Mouse (Mus musculus): ENCODE results near the gene Chil1. TPM values are rescaled to one million over a fixed set of nuclear protein-coding genes. Genes with fewer than 3 reads are reported as not detected.

Chil1 gene
- polyA plus RNA-seq, 1 experiment from 2014 or later, result 2.9 TPM

DNA sequence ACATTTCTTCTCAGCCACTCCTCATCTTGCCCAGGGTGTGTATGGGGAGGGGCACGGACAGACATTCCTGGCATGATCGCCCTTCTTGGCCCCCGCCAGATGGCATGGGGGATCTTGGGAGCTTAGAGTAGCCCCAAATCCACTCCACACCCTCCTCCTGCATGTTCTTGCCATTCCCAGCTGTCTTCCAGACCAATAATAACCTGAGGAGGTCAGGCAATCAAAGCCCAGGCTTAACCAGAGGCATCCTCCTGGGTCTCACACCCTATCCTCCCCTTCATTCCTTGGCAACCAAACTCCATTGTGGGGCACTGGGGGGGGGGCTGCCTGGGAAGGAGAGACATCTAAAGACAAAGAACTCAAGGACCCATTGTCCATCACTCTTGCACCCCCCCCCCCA is 21.6 kb upstream of the Chil1 start:
- WGBS, result 84% methylated on average over 3 of the region's 3 CpGs
- Histone ChIP-seq H3K9ac (replicated peaks) (no peak overlapping the region), H3K36me3 (no peaks in the 10 kb centered on the region), H3K27me3 (peaks cover 16% of the 10 kb centered on the region; the same call in 1 of the 2 replicates), H3K4me1 (no peaks in the 10 kb centered on the region), H3K4me3 (no peak overlapping the region), H3K9me3 (no peaks in the 10 kb centered on the region), H3K27ac (replicated peaks) (no peak overlapping the region), H3K4me2 (replicated peaks) (no peak overlapping the region)
- no peak for ATAC-seq (ENCODE audit: low FRiP score, low read depth)

DNA sequence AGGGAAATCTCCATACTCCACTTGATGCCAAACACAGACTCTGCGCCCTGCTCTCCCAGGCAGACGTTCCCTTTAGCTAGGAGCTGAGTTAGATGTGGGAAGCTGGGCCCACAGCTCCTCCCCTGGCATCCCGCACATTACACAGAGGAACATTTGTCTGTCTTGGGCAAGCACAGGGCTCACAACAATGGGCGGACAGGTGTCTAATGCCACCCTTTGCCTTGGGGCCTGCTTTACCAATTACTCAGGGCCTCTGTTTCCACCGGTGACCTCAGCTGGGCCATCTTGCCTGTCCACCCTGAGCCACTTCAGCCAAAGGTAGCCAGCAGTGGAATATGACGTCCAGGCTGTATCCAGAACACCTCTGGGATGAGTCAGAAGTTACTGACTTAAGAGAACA is 20.6 kb upstream of the Chil1 start:
- H3K9me3 ChIP-seq, result no peaks in the 10 kb centered on the region; the same call in 1 of the 2 replicates
- 69% methylated on average over 6 of the region's 6 CpGs for WGBS

GRCm38 (mm10) chr1:134162510-134163225 is 19.3 kb upstream of the Chil1 start:
- peaks cover 16% of the 10 kb centered on the region; the same call in 1 of the 2 replicates for H3K27me3 ChIP-seq
- H3K4me1 ChIP-seq, result no peaks in the 10 kb centered on the region
- no peak overlapping the region for H3K4me2 ChIP-seq (replicated peaks)
- no peaks in the 10 kb centered on the region for H3K36me3 ChIP-seq
- H3K9me3 ChIP-seq, result no peaks in the 10 kb centered on the region; the same call in 1 of the 2 replicates
- no peak for ATAC-seq (ENCODE audit: low FRiP score, low read depth)
- H3K27ac ChIP-seq (replicated peaks), result no peak overlapping the region
- WGBS, result 88% methylated on average over 6 of the region's 6 CpGs
- H3K4me3 ChIP-seq, result no peak overlapping the region
- H3K9ac ChIP-seq (replicated peaks), result no peak overlapping the region

More for the DNA sequence above, 20.6 kb upstream of the Chil1 start:
- Histone ChIP-seq H3K4me3 (no peak overlapping the region), H3K4me2 (replicated peaks) (no peak overlapping the region), H3K36me3 (no peaks in the 10 kb centered on the region), H3K27me3 (peaks cover 16% of the 10 kb centered on the region; the same call in 1 of the 2 replicates), H3K4me1 (no peaks in the 10 kb centered on the region), H3K27ac (replicated peaks) (no peak overlapping the region), H3K9ac (replicated peaks) (no peak overlapping the region)
- ATAC-seq (ENCODE audit: low FRiP score, low read depth), result no peak

DNA sequence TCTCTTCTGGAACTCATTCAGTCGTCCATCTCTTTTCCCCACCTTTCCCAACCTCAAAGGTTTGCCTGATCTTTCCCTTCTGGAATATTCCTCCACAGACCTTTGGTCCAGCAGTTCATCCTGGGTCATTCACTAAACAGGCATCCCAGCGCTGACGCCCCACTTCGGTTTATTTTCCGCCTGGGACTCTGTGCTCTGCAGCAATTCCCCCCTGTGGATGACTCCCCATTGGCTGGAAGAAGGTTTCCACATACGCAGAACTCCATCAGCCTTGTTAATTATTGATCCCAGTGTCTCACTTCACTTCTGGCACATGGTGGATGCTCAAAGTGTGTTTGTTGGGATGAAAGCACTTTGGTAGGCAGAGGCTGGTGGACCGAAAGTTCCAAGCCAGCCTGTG is 18.5 kb upstream of the Chil1 start:
- Histone ChIP-seq H3K4me3 (no peak overlapping the region), H3K27me3 (peaks cover 16% of the 10 kb centered on the region; the same call in 1 of the 2 replicates), H3K4me2 (replicated peaks) (no peak overlapping the region), H3K36me3 (no peaks in the 10 kb centered on the region), H3K4me1 (no peaks in the 10 kb centered on the region), H3K9me3 (no peaks in the 10 kb centered on the region; the same call in 1 of the 2 replicates), H3K9ac (replicated peaks) (no peak overlapping the region), H3K27ac (replicated peaks) (no peak overlapping the region)
- 87% methylated on average over 7 of the region's 7 CpGs for WGBS
- ATAC-seq (ENCODE audit: low FRiP score, low read depth), result no peak

- H3K36me3 ChIP-seq, result no peaks in the 10 kb centered on the region
- H3K27ac ChIP-seq (replicated peaks), result no peak overlapping the region
- H3K4me2 ChIP-seq (replicated peaks), result no peak overlapping the region
- peaks cover 12% of the 10 kb centered on the region; the same call in 1 of the 2 replicates for H3K27me3 ChIP-seq
- H3K4me1 ChIP-seq, result no peaks in the 10 kb centered on the region
- 57% methylated on average over 4 of the region's 4 CpGs for WGBS
- ATAC-seq (ENCODE audit: low FRiP score, low read depth), result no peak
- no peaks in the 10 kb centered on the region; the same call in 1 of the 2 replicates for H3K9me3 ChIP-seq
- no peak overlapping the region for H3K9ac ChIP-seq (replicated peaks)
- no peak overlapping the region for H3K4me3 ChIP-seq
Observed at GRCm38 (mm10) chr1:134164454-134164853, 17.5 kb upstream of the Chil1 start.

DNA sequence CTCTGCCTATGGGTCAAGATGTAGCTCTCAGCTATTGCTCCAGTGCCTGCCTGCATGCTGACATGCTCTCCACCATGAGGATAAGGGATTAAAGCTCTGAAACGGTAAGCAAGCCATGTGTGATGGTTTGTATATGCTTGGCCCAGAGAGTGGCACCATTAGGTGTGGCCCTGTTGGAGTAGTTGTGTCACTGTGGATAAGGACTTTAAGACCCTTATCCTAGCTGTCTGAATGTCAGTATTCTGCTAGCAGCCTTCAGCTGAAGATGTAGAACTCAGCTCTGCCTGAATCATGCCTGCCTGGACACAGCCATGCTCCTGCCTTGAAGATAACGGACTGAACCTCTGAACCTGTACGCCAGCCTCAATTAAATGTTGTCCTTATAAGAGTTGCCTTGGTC is 15.4 kb upstream of the Chil1 start:
- Histone ChIP-seq H3K27me3 (no peaks in the 10 kb centered on the region), H3K4me2 (replicated peaks) (no peak overlapping the region), H3K4me3 (no peak overlapping the region), H3K27ac (replicated peaks) (no peak overlapping the region), H3K36me3 (no peaks in the 10 kb centered on the region), H3K4me1 (no peaks in the 10 kb centered on the region), H3K9me3 (no peaks in the 10 kb centered on the region; the same call in 1 of the 2 replicates), H3K9ac (replicated peaks) (no peak overlapping the region)
- WGBS, result 91% methylated on average over 3 of the region's 3 CpGs
- ATAC-seq (ENCODE audit: low FRiP score, low read depth), result no peak

DNA sequence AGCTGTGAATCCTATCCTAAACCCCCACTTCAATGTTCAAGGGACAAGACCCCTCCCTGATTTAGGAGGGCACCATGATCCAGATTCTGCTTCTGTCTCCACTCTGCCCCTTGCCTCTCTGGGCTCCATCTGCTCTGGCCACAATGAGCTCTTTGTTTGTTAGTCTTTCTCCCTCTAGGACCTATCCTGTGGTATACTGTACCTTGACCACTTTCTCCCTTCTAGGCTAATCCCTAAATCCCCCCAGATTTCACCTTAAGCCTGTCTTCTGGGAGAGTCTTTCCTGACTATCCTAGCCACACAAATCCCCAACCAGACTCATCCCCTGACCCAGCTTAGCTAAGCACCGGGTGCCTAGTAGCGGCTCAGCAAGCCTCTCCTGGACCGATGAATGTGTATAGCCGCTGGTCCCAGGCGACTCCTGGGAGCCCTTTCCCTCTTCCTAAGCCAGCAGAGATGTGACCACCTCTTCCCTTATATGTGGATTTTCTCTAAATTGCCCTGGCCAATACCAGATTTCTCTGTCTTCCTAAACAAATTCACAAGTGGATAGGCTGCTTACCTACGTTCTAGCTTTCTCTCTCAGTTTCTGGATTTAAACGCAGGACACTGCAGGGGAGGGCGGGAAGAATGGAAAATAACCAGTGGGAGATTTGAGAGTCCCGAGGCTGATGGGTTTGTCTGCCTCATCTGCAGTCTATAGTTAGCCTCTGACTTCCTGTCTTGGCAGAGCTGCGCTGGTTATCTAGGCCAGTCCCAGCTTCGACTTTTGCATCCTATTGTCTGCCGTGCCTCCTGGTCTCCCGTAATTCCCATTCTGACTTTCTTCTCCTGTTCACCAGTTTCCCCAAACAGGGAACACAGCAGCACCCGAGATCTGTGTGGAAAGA is 14.3 kb upstream of the Chil1 start:
- no peak for ATAC-seq (ENCODE audit: low FRiP score, low read depth)
- no peak overlapping the region for H3K4me2 ChIP-seq (replicated peaks)
- no peaks in the 10 kb centered on the region for H3K27me3 ChIP-seq
- H3K9ac ChIP-seq (replicated peaks), result no peak overlapping the region
- 47% methylated on average over 14 of the region's 14 CpGs for WGBS
- no peaks in the 10 kb centered on the region for H3K4me1 ChIP-seq
- no peak overlapping the region for H3K4me3 ChIP-seq
- H3K9me3 ChIP-seq, result no peaks in the 10 kb centered on the region; the same call in 1 of the 2 replicates
- H3K36me3 ChIP-seq, result no peaks in the 10 kb centered on the region
- no peak overlapping the region for H3K27ac ChIP-seq (replicated peaks)

GRCm38 (mm10) chr1:134168567-134168966 is 13.4 kb upstream of the Chil1 start:
- H3K9ac ChIP-seq (replicated peaks), result no peak overlapping the region
- 84% methylated on average over 3 of the region's 3 CpGs for WGBS
- H3K9me3 ChIP-seq, result no peaks in the 10 kb centered on the region; the same call in 1 of the 2 replicates
- no peak for ATAC-seq (ENCODE audit: low FRiP score, low read depth)
- H3K27me3 ChIP-seq, result no peaks in the 10 kb centered on the region
- H3K4me2 ChIP-seq (replicated peaks), result no peak overlapping the region
- H3K27ac ChIP-seq (replicated peaks), result no peak overlapping the region
- H3K36me3 ChIP-seq, result no peaks in the 10 kb centered on the region
- H3K4me3 ChIP-seq, result no peak overlapping the region
- H3K4me1 ChIP-seq, result no peaks in the 10 kb centered on the region

DNA sequence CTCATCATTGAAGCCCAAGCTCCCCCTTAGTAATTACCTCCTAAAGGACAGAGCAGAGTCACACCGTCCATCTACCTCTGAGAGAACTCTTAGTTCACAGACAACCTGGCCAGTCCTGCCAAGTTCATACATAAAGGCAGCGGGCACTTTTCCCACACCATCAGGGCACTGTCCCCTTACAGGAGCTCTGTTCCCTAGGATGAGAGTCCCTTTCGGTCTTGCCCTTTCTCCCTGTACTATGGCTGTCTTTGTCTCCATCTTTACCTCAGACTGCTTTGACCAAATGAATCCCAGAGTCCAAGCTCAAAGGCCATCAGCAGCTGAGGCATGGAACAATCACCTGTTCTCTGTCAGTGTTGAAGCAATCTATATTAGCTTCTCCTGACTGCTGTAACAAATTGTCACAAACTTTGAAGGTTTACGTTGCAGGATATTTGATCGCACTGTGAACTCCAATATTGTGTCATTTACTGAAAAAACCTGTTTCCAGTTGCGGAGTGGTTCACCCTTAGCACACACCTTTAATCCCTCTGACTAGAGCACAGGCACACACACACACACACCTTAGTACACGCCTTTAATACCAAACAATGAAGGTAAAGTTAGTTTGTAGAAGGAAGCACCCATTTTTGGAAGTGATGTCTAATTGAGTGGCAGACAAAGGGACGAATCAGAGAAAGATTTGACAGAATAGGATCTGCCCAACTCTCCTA is 12.8 kb upstream of the Chil1 start:
- 88% methylated on average over 8 of the region's 8 CpGs for WGBS
- Histone ChIP-seq H3K27me3 (no peaks in the 10 kb centered on the region), H3K9ac (replicated peaks) (no peak overlapping the region), H3K4me1 (no peaks in the 10 kb centered on the region), H3K4me3 (no peak overlapping the region), H3K27ac (replicated peaks) (no peak overlapping the region), H3K4me2 (replicated peaks) (no peak overlapping the region), H3K9me3 (no peaks in the 10 kb centered on the region; the same call in 1 of the 2 replicates), H3K36me3 (no peaks in the 10 kb centered on the region)
- ATAC-seq (ENCODE audit: low FRiP score, low read depth), result no peak

GRCm38 (mm10) chr1:134173081-134173480 is 8.9 kb upstream of the Chil1 start:
- Histone ChIP-seq H3K4me1 (no peaks in the 10 kb centered on the region), H3K27me3 (no peaks in the 10 kb centered on the region), H3K4me2 (replicated peaks) (no peak overlapping the region), H3K9me3 (no peaks in the 10 kb centered on the region), H3K9ac (replicated peaks) (no peak overlapping the region), H3K27ac (replicated peaks) (no peak overlapping the region), H3K4me3 (no peak overlapping the region), H3K36me3 (no peaks in the 10 kb centered on the region)
- 64% methylated on average over 7 of the region's 7 CpGs for WGBS
- no peak for ATAC-seq (ENCODE audit: low FRiP score, low read depth)

GRCm38 (mm10) chr1:134177976-134178375 is 4.0 kb upstream of the Chil1 start:
- Histone ChIP-seq H3K4me3 (no peak overlapping the region), H3K9ac (replicated peaks) (no peak overlapping the region), H3K4me2 (replicated peaks) (no peak overlapping the region), H3K4me1 (peaks cover 7% of the 10 kb centered on the region; the same call in 1 of the 2 replicates), H3K9me3 (no peaks in the 10 kb centered on the region), H3K27ac (replicated peaks) (no peak overlapping the region), H3K36me3 (no peaks in the 10 kb centered on the region), H3K27me3 (peaks cover 9% of the 10 kb centered on the region; the same call in 1 of the 2 replicates)
- ATAC-seq (ENCODE audit: low FRiP score, low read depth), result no peak
- WGBS, result 92% methylated on average over 5 of the region's 5 CpGs
